Mouse (Mus musculus): ENCODE data around the gene Gdf15.

- TF ChIP-seq CTCF (conservative IDR thresholded peaks at IDR 0.05; ENCODE audit: insufficient read depth, insufficient read length, low read depth, low read length) (peak; percentile 94), POLR2A (IDR thresholded peaks at IDR 0.05; ENCODE audit: low read depth, low read length) (no peak)
Observed at GRCm38 (mm10) chr8:70653226-70653625, 21.0 kb upstream of the Gdf15 start.
